Mouse (Mus musculus): ENCODE measurements around the gene Tmem43.

GRCm38 (mm10) chr6:91514135-91514534 lies 40.6 kb downstream of the Tmem43 start:
- TF ChIP-seq CTCF (IDR thresholded peaks at IDR 0.05; ENCODE audit: extremely low read depth, insufficient read depth, low read length), result no peak
- no peak for TF ChIP-seq POLR2A (IDR thresholded peaks at IDR 0.05; ENCODE audit: extremely low read depth, insufficient read depth, low read length)
